Mouse (Mus musculus) activated CD4-positive, CD25-positive, alpha-beta regulatory T cell, adult 4 months (primary cell): ENCODE measurements around the gene Adamts15. TPM values are rescaled to one million over a fixed set of nuclear protein-coding genes. Genes with fewer than 3 reads are reported as not detected.

ENCODE experiments used
- ATAC-seq: one replicate; pipeline ENCODE4 v1.8.0; 2017
- polyA plus RNA-seq, 2 experiments: library from polyadenylated mRNA; unstranded; fragments of 100-300 nt; shearing (Covaris generic); gene quantifications; one replicate each; pipeline ENCODE4 v1.2.1; 2017

The Adamts15 gene
- polyA plus RNA-seq, 2 experiments from 2014 or later: 0.33 to 0.43 TPM

- ATAC-seq: no peak
Measured at GRCm38 (mm10) chr9:30921261-30922103, 770 bp downstream of the Adamts15 start.

GRCm38 (mm10) chr9:30920736-30921135 lies 1.5 kb downstream of the Adamts15 start:
- ATAC-seq: no peak

- ATAC-seq: no peak
Measured at GRCm38 (mm10) chr9:30919686-30920085, 2.6 kb downstream of the Adamts15 start.

GRCm38 (mm10) chr9:30918466-30919356 lies 3.5 kb downstream of the Adamts15 start:
- no peak for ATAC-seq

- no peak for ATAC-seq
Measured at GRCm38 (mm10) chr9:30916266-30916968, 5.8 kb downstream of the Adamts15 start.

- ATAC-seq: no peak
Measured at GRCm38 (mm10) chr9:30914241-30914640, 8.0 kb downstream of the Adamts15 start.

- ATAC-seq: no peak
Measured at GRCm38 (mm10) chr9:30913429-30913828, 8.8 kb downstream of the Adamts15 start.

GRCm38 (mm10) chr9:30912161-30912560 lies 10.1 kb downstream of the Adamts15 start:
- no peak for ATAC-seq

- no peak for ATAC-seq
Measured at GRCm38 (mm10) chr9:30910491-30910890, 11.8 kb downstream of the Adamts15 start.

- no peak for ATAC-seq
Measured at GRCm38 (mm10) chr9:30908973-30909372, 13.3 kb downstream of the Adamts15 start.

- ATAC-seq: no peak
Measured at GRCm38 (mm10) chr9:30908296-30908690, 14.0 kb downstream of the Adamts15 start.

- no peak for ATAC-seq
Measured at GRCm38 (mm10) chr9:30907677-30908295, 14.5 kb downstream of the Adamts15 start.

- no peak for ATAC-seq
Measured at GRCm38 (mm10) chr9:30906426-30906825, 15.8 kb downstream of the Adamts15 start.

GRCm38 (mm10) chr9:30905861-30906260 lies 16.4 kb downstream of the Adamts15 start:
- ATAC-seq: no peak

- no peak for ATAC-seq
Measured at GRCm38 (mm10) chr9:30903266-30903665, 19.0 kb downstream of the Adamts15 start.

- no peak for ATAC-seq
Measured at GRCm38 (mm10) chr9:30902641-30903040, 19.6 kb downstream of the Adamts15 start.

- ATAC-seq: no peak
Measured at GRCm38 (mm10) chr9:30902152-30902551, 20.1 kb downstream of the Adamts15 start.

GRCm38 (mm10) chr9:30897169-30897568 lies 25.1 kb downstream of the Adamts15 start:
- no peak for ATAC-seq

GRCm38 (mm10) chr9:30896752-30897151 lies 25.5 kb downstream of the Adamts15 start:
- ATAC-seq: no peak

GRCm38 (mm10) chr9:30895618-30896017 lies 26.6 kb downstream of the Adamts15 start:
- no peak for ATAC-seq

- no peak for ATAC-seq
Measured at GRCm38 (mm10) chr9:30886276-30886675, 36.0 kb downstream of the Adamts15 start.

- ATAC-seq: no peak
Measured at GRCm38 (mm10) chr9:30880553-30880952, 41.7 kb downstream of the Adamts15 start.

- no peak for ATAC-seq
Measured at GRCm38 (mm10) chr9:30879947-30880273, 42.3 kb downstream of the Adamts15 start.
